Mouse (Mus musculus) midbrain, embryonic 11.5 days (tissue): ENCODE measurements around the gene Kbtbd4. TPM values are rescaled to one million over a fixed set of nuclear protein-coding genes. Genes with fewer than 3 reads are reported as not detected.

Experiments
- ATAC-seq: fragments of 200-750 bp; cut with Nextera tagmentation; 2 replicates; pipeline ENCODE4 v1.8.0; 2017; ENCODE audit warnings: moderate TSS enrichment, moderate library complexity; ENCODE audit not compliant: low FRiP score
- DNase-seq: peaks from one replicate; pipeline ENCODE4 v3.0.0; 2015; ENCODE audit warnings: low spot score; ENCODE audit errors: missing footprints
- H3K27ac ChIP-seq: fragments of 300-500 bp; sonication (generic); 2 replicates; pipeline ENCODE4 v1.5.1; 2014; ENCODE audit warnings: low read depth, low read length
- H3K27me3 ChIP-seq: fragments of 300-500 bp; sonication (generic); 2 replicates; pipeline ENCODE4 v1.6.1; 2014; ENCODE audit warnings: mild to moderate bottlenecking, low read length, moderate library complexity, mixed read lengths; ENCODE audit not compliant: control insufficient read depth, insufficient read depth
- H3K36me3 ChIP-seq: fragments of 300-500 bp; sonication (generic); 2 replicates; pipeline ENCODE4 v1.6.1; 2014; ENCODE audit warnings: mild to moderate bottlenecking, low read length, moderate library complexity, mixed read lengths; ENCODE audit not compliant: control insufficient read depth, insufficient read depth
- H3K4me1 ChIP-seq: fragments of 300-500 bp; sonication (generic); 2 replicates; pipeline ENCODE4 v1.6.1; 2014; ENCODE audit warnings: low read length; ENCODE audit not compliant: control insufficient read depth, insufficient read depth
- H3K4me2 ChIP-seq: fragments of 300-500 bp; sonication (generic); 2 replicates; pipeline ENCODE4 v1.6.1; 2014; ENCODE audit warnings: mild to moderate bottlenecking, moderate library complexity
- H3K4me3 ChIP-seq: fragments of 300-500 bp; sonication (generic); 2 replicates; pipeline ENCODE4 v1.5.1; 2014; ENCODE audit warnings: low read depth, low read length
- H3K9ac ChIP-seq: fragments of 300-500 bp; sonication (generic); 2 replicates; pipeline ENCODE4 v1.6.1; 2014; ENCODE audit warnings: low read length
- H3K9me3 ChIP-seq: fragments of 300-500 bp; sonication (generic); 2 replicates; pipeline ENCODE4 v1.6.1; 2016; ENCODE audit warnings: low read length; ENCODE audit not compliant: control insufficient read depth
- WGBS: fragments of 180-500 bp; shearing (Covaris S2); extraction: QIAGEN DNeasy Blood & Tissue Kit; methylation state at CpG from one replicate; pipeline ENCODE4 v1.1.7; 2014; 5-methylcytosine and 5-hydroxymethylcytosine counted together
- polyA plus RNA-seq: library from polyadenylated mRNA; unstranded; fragments of >200 nt; fragmentation: Nextera tagmentation; extraction: Ambion mirVana; gene quantifications from 2 replicates; pipeline ENCODE4 v1.2.1, GENCODE M21; 2014

The Kbtbd4 gene
- polyA plus RNA-seq, 1 experiment from 2014 or later = 48.8 TPM

DNA sequence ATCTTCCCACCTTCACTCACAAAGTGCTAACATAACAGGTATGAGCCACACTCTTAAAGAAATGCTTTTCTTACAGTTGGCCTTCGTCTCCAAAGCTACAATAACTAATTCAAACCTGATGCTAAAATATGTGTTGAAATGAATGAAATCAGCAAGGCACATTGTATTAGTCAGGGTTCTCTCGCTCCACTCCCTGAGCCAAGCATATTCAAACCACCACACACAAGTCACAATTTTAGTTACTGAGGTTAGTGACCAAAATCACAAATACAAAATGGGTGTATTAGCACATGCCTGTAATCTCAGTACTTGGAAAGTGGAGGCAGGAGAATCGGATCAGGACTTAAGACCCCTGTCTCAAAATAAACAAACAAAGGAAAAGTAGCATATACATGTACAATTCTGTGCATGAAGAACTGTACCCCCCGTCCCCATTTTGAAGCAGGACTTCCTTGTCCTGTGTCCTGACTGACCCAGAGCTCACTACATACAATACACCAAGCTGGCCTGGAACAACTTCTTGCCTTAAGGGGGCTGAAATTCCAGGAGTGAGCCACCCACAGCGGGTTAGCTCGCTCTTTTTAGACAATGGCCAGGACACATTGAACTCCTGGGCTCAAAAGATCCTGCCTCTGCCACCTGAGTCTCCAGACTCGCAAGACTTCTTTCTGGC, 12.2 kb downstream of the Kbtbd4 start:
- no peaks in the 10 kb centered on the region for H3K9me3 ChIP-seq
- H3K27me3 ChIP-seq = no peaks in the 10 kb centered on the region
- ATAC-seq = peak; percentile 26
- peak; percentile 88 for DNase-seq
- WGBS = 30% methylated on average over 7 of the region's 7 CpGs
- peak overlapping the region; percentile 72 for H3K4me2 ChIP-seq
- H3K4me3 ChIP-seq = peak overlapping the region; percentile 74
- H3K4me1 ChIP-seq = peaks cover 8% of the 10 kb centered on the region; the same call in 1 of the 2 replicates
- H3K9ac ChIP-seq = peak overlapping the region; percentile 98
- H3K36me3 ChIP-seq = peaks cover 3% of the 10 kb centered on the region; the same call in 1 of the 2 replicates
- peak overlapping the region; percentile 69 for H3K27ac ChIP-seq

DNA sequence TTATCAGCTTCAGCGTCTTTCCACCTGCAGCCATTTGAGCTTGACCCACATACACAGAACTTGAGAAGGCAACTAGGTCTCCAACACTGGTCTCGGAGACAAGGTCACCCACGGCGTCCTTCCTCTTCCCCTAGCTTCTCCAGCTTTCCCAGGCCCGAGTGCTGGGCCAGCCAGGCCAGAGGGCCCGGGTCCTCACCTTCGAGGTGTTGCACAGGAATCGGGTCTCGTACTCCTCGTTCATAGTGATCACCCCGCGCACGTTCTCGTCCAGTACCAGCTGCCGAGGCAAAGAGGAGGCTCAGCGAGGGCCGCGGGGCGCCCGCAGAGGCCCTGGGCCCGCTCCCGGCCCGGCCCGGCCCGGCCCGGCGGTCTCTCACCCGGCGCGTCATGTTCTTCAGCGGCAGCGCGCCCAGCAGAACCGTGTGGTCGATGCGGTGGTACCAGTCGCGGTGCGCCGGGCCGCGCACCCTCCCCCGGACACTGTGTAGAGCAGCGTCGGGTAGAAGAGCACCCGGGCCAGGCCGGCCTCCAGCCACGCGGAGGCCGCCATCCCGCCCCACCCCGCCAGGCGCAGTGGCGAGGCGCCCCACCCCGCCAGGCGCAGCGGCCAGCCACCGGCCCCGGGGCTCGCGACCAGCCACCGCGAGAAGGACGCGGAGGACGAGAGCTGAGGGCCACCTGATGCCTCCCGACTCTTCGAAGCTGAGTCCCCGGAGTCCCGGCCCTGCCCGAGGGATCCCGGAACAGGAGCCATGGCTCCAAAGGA, 12.9 kb downstream of the Kbtbd4 start:
- Histone ChIP-seq H3K36me3 (peaks cover 2% of the 10 kb centered on the region; the same call in 1 of the 2 replicates), H3K27me3 (no peaks in the 10 kb centered on the region), H3K9ac (peak overlapping the region; percentile 98), H3K9me3 (no peaks in the 10 kb centered on the region), H3K4me2 (peak overlapping the region; percentile 72), H3K27ac (peak overlapping the region; percentile 69), H3K4me1 (peaks cover 8% of the 10 kb centered on the region; the same call in 1 of the 2 replicates), H3K4me3 (peak overlapping the region; percentile 74)
- under 1% methylated on average over 69 of the region's 73 CpGs for WGBS
- DNase-seq (peak; percentile 98), ATAC-seq (peak; percentile 91)

DNA sequence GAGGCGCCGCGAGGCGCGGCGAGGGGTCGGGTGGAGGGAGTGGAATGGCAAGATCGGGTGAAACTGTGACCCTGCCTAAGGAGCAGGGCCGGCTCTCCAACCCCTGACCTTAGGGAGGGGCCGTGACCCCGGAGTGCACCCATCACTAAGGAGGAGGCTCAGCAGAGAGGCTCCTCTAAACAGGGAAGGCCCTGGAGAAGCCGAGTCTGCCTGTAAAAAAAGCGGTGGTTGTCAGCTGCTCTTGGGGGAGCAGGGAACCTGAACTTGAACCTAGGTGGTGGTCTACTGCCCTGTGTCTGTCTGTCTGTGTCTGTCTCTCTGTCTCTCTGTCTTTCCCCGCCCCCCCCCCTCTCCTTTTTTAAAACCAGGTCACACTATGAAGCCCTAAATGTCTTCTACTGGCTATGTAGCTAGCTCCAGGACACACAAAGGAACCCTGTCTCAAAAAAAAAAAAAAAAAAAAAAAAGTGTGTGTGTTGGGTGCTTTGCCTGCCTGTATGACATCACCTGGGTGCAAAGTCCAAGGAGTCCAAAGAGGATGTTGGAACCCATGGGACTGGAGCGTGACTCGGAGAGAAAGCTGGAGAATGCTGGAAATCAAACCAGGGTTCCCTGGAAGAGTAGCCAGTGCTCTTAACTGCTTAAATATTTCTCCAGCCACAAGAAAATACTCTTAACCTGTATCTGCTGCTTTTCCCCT, 13.6 kb downstream of the Kbtbd4 start:
- ATAC-seq (no peak; the same call in 1 of the 2 replicates), DNase-seq (peak; percentile 97)
- no peaks in the 10 kb centered on the region for H3K36me3 ChIP-seq
- H3K9me3 ChIP-seq = no peaks in the 10 kb centered on the region
- H3K4me1 ChIP-seq = peaks cover 8% of the 10 kb centered on the region; the same call in 1 of the 2 replicates
- no peaks in the 10 kb centered on the region for H3K27me3 ChIP-seq
- H3K27ac ChIP-seq = peak overlapping the region; percentile 69; the same call in 1 of the 2 replicates
- H3K4me2 ChIP-seq = peak overlapping the region; percentile 72
- H3K9ac ChIP-seq = peak overlapping the region; percentile 98
- H3K4me3 ChIP-seq = peak overlapping the region; percentile 74
- WGBS = 12% methylated on average over 16 of the region's 16 CpGs

DNA sequence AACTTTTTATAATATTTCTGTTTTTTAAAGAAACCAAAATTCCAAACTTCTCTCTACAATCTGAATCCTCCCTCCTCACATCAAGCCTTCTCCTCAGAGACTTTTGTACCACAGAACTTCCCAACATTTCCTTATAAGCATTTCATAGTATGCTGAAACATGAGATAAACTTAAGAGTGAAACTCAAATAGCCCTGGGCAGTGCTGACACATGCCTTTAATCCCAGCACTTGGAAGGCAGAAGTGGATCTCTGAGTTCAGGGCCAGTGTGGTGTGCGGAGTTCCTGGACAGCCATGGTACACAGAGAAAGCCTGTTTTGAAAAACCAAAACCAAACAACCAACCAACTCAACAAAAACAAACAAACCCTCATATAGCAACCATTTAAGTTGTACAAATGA, 16.6 kb downstream of the Kbtbd4 start:
- Histone ChIP-seq H3K4me1 (peaks cover 8% of the 10 kb centered on the region; the same call in 1 of the 2 replicates), H3K4me3 (no peak overlapping the region), H3K36me3 (no peaks in the 10 kb centered on the region), H3K27me3 (no peaks in the 10 kb centered on the region), H3K27ac (no peak overlapping the region), H3K4me2 (no peak overlapping the region), H3K9me3 (no peaks in the 10 kb centered on the region), H3K9ac (no peak overlapping the region)
- 96% methylated on average over 1 of the region's 1 CpGs for WGBS
- DNase-seq (no peak), ATAC-seq (no peak)

DNA sequence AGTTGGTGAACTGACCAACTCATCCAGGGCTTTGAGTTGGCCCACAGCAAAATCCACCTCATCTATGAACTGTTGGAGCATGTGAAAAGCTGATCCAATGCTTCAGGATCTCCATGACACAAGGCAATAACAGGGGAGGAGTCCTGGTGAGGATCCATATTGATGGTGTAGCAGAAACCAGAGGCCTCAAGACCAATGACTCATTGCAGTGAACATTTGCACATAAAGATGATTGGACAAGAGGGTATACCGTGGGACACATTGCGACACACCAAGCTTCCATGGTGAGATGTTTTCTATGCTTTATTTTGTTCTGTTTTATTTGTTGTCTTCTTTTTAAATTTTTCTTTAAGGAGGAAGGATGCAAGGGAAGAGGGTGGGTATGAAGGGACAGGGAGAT, 18.1 kb downstream of the Kbtbd4 start:
- H3K4me1 ChIP-seq = peaks cover 3% of the 10 kb centered on the region; the same call in 1 of the 2 replicates
- no peaks in the 10 kb centered on the region for H3K9me3 ChIP-seq
- no peaks in the 10 kb centered on the region for H3K36me3 ChIP-seq
- 92% methylated on average over 2 of the region's 2 CpGs for WGBS
- no peak overlapping the region for H3K4me3 ChIP-seq
- H3K27me3 ChIP-seq = no peaks in the 10 kb centered on the region
- H3K4me2 ChIP-seq = no peak overlapping the region
- DNase-seq = no peak
- H3K27ac ChIP-seq = no peak overlapping the region
- ATAC-seq = no peak
- H3K9ac ChIP-seq = no peak overlapping the region

DNA sequence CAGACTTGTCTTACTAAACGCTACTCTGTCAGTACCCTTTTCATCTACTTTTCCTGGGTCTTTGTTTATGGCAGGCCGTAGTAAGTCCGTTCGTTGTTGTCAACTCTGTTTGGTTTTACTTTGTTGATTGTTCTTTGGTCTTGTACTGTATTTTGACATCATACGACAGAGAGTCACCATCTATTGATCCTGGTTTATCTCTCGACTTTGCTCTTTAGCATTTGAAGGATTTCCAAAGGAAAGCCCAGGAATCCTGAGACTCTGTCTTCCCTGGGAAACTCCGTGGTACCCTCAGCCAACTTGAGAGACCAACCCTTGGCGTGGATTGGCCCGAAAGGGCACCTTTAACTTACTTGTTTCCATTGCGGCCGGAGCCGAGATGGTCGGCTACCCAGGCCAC, 24.0 kb downstream of the Kbtbd4 start:
- Histone ChIP-seq H3K4me3 (no peak overlapping the region), H3K36me3 (no peaks in the 10 kb centered on the region), H3K4me1 (no peaks in the 10 kb centered on the region), H3K9me3 (no peaks in the 10 kb centered on the region), H3K9ac (no peak overlapping the region), H3K4me2 (no peak overlapping the region), H3K27ac (no peak overlapping the region), H3K27me3 (no peaks in the 10 kb centered on the region)
- no peak for ATAC-seq
- WGBS = 88% methylated on average over 13 of the region's 13 CpGs
- no peak for DNase-seq

DNA sequence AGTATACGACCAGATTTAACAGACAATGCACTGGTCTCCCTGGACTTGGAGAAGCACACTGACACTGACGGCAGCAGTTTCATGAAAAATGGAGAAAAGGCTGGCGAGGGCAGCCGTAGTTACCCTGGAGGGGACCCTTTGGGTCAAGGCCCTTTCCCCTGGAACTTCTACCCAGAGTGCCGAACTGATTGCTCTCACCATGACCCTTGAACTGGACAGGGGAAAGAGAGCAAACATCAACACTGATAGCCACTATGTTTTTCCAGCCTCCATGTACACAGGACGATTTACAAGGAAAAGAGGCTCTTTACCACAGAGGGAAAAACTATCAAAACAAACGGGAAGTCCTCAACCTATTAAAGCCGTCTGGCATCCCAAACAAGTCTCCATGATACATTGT, 27.3 kb downstream of the Kbtbd4 start:
- no peak overlapping the region for H3K9ac ChIP-seq
- ATAC-seq (no peak), DNase-seq (no peak)
- no peaks in the 10 kb centered on the region for H3K27me3 ChIP-seq
- H3K4me3 ChIP-seq = no peak overlapping the region
- WGBS = 85% methylated on average over 8 of the region's 8 CpGs
- H3K4me2 ChIP-seq = no peak overlapping the region
- no peaks in the 10 kb centered on the region for H3K36me3 ChIP-seq
- H3K27ac ChIP-seq = no peak overlapping the region
- no peaks in the 10 kb centered on the region for H3K4me1 ChIP-seq
- no peaks in the 10 kb centered on the region for H3K9me3 ChIP-seq

DNA sequence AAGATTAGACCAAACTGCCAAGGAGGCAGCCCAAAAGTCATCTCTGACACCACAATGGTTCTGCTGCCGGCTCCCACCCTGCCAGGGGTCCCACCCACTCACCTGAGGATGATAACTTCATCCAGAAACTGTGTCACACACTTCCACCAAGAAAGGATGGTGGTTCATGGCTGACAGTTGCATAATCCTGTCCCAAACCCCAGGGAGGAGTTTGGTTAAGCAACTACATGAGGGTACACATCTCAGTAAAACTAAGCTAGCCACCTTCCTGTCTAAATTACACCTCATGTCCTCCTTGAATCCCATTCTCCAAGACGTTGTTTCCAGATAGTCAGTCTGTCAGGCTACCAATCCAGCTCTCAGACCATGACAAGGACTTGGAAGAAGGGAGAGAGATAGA, 27.7 kb downstream of the Kbtbd4 start:
- H3K27ac ChIP-seq = no peak overlapping the region
- H3K4me3 ChIP-seq = no peak overlapping the region
- no peaks in the 10 kb centered on the region for H3K9me3 ChIP-seq
- H3K9ac ChIP-seq = no peak overlapping the region
- ATAC-seq = no peak
- H3K4me1 ChIP-seq = no peaks in the 10 kb centered on the region
- 66% methylated on average over 2 of the region's 2 CpGs for WGBS
- no peak overlapping the region for H3K4me2 ChIP-seq
- DNase-seq = no peak
- no peaks in the 10 kb centered on the region for H3K27me3 ChIP-seq
- H3K36me3 ChIP-seq = no peaks in the 10 kb centered on the region

DNA sequence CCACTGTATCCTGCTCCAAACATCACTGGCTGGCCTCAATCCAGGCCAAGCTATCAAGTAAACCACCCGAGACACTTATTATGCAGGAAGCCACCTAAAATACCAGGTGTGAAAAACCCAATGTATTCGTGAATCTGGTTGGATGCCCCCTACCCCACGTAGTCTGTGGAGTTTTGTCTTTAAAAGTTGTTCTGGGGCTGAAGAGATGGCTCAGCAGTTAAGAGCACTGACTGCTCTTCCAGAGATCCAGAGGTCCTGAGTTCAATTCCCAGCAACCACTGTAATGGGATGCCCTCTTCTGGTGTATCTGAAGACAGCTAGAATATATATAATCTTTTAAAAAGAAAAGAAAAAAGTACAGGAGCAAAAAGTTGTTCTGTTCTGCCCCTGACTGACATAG, 33.8 kb downstream of the Kbtbd4 start:
- no peak for DNase-seq
- Histone ChIP-seq H3K9me3 (no peaks in the 10 kb centered on the region), H3K36me3 (no peaks in the 10 kb centered on the region), H3K27ac (no peak overlapping the region), H3K4me3 (no peak overlapping the region), H3K27me3 (no peaks in the 10 kb centered on the region), H3K4me2 (no peak overlapping the region), H3K9ac (no peak overlapping the region), H3K4me1 (peaks cover 17% of the 10 kb centered on the region)
- WGBS = 63% methylated on average over 3 of the region's 3 CpGs
- no peak for ATAC-seq
